Mouse (Mus musculus) embryonic facial prominence, embryonic 10.5 days (tissue): Measurements from ENCODE around the gene Lrrc7. TPM values are rescaled to one million over a fixed set of nuclear protein-coding genes. Genes with fewer than 3 reads are reported as not detected.

ENCODE experiments used
- DNase-seq: peaks from one replicate; pipeline ENCODE4 v3.0.0-alpha.2; 2017; ENCODE audit warnings: low spot score
- H3K27ac ChIP-seq: fragments of 300-500 bp; sonication (generic); replicated peaks from 2 replicates; pipeline ENCODE4 v1.5.1; 2016; ENCODE audit warnings: mild to moderate bottlenecking
- H3K27me3 ChIP-seq: fragments of 300-500 bp; sonication (generic); replicated peaks from 2 replicates; pipeline ENCODE4 v1.6.1; 2016; ENCODE audit warnings: low read depth, mild to moderate bottlenecking; ENCODE audit not compliant: poor library complexity, severe bottlenecking
- H3K36me3 ChIP-seq: fragments of 300-500 bp; sonication (generic); replicated peaks from 2 replicates; pipeline ENCODE4 v1.6.1; 2016; ENCODE audit warnings: mild to moderate bottlenecking, moderate library complexity
- H3K4me1 ChIP-seq: fragments of 300-500 bp; sonication (generic); 2 replicates; pipeline ENCODE4 v1.6.1; 2016
- H3K4me3 ChIP-seq: fragments of 300-500 bp; sonication (generic); 2 replicates; pipeline ENCODE4 v1.5.1; 2016; ENCODE audit warnings: mild to moderate bottlenecking, moderate library complexity
- H3K9me3 ChIP-seq: fragments of 300-500 bp; sonication (generic); 2 replicates; pipeline ENCODE4 v1.6.1; 2016; ENCODE audit warnings: mild to moderate bottlenecking
- WGBS: fragments of 180-500 bp; shearing (Covaris S2); methylation state at CpG from one replicate; pipeline ENCODE4 v1.1.7; 2016; 5-methylcytosine and 5-hydroxymethylcytosine counted together
- polyA plus RNA-seq: library from polyadenylated mRNA; unstranded; fragments of >200 nt; fragmentation: Nextera tagmentation; extraction: Ambion mirVana; gene quantifications from 2 replicates; pipeline ENCODE4 v1.2.1, GENCODE M21; 2016

Lrrc7 gene
- polyA plus RNA-seq, 1 experiment from 2014 or later, result 0.37 TPM

DNA sequence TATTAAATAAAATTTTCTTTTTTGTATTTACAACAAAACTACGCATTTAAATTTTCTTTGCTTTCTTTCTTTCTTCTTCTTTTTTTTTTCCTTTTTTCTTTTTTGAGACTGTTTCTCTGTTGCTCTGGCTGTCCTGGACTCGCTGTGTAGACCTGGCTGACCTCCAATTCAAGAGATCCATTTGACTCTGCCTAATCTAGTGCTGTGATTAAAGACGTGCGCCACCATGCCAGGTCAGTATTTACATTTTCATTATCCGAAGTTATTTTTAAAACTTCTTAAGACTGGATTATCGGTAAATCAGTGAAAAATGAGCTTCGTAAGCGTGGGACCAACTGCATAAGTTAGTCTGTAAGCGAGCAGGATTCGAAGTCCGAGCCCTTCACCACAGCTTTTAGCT is 526.2 kb downstream of the Lrrc7 start:
- Histone ChIP-seq H3K4me3 (peak overlapping the region; percentile 91), H3K27me3 (no peaks in the 10 kb centered on the region), H3K27ac (peak overlapping the region; percentile 96), H3K9me3 (no peaks in the 10 kb centered on the region), H3K4me1 (peaks cover 33% of the 10 kb centered on the region), H3K36me3 (peaks cover 4% of the 10 kb centered on the region; the same call in 1 of the 2 replicates)
- no peak for DNase-seq
- 2% methylated on average over 11 of the region's 11 CpGs for WGBS
